Mouse (Mus musculus): Measurements from ENCODE around the gene Melk.

Gene Melk

DNA sequence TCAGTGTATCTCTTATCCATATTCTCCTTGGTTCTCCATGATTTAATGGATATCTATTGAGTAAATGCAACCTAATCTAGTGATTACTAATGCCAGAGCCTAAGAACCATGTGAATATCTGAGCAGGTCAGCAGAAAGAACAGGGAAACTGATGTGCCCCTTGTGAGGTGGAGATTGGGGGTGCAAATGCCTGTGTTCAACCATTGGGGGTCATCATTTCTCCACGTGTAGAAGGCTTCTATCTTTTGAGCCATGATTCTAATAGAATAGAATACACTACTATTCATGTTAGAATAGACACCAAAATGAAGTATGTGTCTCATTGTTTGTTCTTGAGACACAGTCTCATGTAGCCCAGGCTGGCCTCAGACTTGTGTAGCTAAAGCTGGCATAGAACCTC is 27.3 kb downstream of the Melk start:
- no peak for DNase-seq (ENCODE audit: low read depth, low spot score)

DNA sequence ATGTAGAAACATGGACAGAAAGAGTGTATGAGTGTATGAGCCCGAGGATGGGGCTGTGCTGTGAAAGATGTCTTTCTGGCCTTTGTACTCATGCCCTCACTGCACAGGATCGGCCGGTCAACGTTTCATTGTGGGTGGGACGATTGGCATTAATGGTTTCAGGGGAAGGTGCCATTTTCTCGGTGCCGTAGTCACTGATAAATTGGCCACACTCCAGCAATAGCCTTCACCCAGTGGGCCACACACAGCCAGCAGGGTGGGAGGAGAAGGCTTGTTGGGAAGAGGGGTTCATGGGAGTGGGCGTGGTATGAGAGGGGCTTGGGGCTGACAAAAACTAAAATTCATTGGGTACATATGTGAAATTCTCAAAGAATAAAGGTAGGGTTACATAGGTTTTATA is 34.3 kb downstream of the Melk start:
- DNase-seq (ENCODE audit: low read depth, low spot score), result no peak

DNA sequence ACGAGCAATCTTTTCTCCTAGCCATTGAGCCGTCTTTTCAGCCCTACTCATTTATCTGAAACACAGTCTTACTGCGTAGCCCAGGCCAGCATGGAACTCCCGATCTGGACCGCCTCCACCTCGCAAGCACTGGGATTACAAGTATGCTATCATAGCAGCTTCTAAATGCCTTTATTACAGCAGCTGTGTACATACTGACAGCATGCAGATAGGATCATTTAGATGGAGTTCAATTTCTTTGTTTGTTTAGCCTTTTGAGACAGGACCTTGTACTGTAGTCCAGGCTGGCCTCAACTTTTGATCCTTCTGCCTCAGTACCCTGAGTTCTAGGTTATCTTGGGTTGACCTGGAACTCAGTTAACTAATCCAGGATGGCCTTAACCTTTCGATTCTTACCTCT is 61.0 kb downstream of the Melk start:
- DNase-seq (ENCODE audit: low read depth, low spot score), result no peak

DNA sequence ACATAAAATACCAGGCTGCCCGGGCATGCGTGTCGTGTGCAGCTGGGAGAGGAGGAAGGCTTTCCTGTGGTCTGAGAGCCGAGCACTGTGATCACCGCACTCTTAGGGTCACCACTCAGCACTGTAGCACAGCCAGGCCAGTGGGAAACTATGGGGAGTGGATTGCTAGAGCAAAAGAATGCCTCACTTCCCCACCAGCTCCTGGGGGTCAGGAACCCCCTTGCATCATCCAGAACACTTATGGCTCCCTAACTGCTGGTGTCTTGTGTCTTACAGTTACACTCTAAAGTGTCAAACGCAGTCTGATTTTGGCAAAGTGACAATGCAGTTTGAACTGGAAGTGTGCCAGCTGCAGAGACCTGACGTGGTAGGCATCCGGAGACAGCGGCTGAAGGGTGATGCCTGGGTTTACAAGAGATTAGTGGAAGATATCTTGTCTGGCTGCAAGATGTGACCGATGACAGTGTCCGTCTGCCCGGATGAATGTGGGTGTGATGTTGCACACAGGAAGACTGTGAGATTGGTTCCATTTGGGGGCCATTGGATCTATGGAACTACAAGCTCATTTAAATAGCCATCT is 62.8 kb downstream of the Melk start:
- DNase-seq (ENCODE audit: low read depth, low spot score), result no peak

DNA sequence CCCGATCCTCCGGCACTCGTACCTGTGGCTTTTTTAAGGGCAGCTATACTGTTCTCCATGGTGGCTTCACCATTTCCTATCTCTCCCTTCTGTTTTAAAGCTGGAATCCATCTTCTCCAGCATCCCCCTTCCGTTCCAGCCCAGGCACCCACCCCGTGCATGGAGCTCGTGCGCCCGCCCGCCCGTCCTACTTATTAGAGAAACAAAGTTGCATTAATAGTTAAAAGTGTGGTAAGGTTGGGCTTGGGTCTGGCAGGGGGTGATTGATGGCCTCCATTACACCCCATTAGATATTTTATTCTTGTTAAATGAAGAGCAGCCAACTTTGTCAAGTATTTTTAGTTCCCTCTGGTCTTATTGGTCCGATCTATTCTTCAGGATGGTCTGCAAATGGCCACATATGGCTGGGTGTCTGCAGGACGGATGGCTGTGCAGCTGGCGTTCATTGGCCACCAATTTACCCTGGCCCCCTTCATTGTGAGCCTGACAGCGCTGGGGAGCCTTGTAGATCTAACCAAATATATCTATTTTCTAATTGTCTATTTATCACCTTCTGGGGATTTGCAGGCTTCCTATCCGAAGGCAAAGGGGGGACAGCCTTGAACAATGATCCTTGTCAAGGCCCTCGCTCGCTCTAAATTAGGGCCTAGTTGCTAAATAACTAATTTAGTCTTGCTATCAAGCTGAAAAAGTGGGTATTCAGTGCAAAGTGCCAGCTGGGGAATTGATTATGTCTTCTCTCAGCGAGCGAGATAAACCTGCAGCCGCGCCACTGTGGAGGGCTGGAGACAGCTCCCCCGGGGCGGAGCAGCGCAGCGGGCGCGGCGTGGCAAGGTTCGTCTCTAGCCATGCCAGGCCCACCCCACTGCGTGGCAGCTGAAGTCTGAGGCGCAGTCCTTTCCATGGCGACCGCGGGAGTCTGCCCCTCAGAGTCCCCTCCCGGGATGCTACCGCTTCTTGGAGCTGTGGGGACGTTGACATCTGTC is 91.8 kb downstream of the Melk start:
- DNase-seq (ENCODE audit: low read depth, low spot score), result no peak

DNA sequence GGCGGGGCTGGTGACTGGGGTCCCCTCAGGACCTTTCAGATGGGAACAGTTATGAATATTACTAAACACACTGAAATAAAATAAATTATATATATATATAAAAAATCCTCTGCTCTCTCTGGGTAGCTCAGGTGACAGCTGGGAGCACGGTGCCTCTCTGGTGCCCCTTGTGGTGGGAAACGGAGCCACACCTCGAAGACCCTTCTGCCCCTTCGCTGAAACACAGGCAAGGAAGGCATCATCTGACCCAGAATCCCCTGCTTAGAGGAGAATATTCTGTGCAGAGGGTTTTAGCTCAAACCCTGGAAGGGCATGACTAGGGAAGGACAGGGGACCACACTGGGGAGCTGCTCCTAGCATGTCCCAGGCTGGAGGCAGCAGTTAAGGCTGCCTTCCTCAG is 101.9 kb downstream of the Melk start:
- DNase-seq (ENCODE audit: low read depth, low spot score), result no peak

DNA sequence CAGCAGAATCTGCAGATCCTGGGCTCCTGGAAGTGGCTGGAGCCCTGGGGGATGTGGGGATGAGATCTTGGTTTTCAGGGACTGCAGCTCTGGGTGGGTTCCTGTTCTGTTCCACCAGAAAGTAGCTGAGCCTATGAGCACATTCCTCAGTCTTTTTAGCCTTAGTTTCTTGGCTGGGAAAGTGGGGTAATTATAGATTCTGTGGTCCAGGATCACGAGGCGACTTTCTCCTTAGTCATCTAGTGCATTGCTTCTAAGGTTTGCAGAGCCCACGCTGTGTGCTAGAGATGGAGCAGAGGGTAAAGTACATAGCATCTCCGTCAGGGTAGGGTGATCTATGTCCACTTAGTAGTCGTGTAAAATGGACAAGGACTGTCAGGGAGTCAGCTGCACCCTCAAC is 103.8 kb downstream of the Melk start:
- DNase-seq (ENCODE audit: low read depth, low spot score), result no peak
